Mouse (Mus musculus) hindbrain, embryonic 14.5 days (tissue): ENCODE results near the gene Ctps2. TPM values are rescaled to one million over a fixed set of nuclear protein-coding genes. Genes with fewer than 3 reads are reported as not detected.

Source experiments
- ATAC-seq: fragments of 200-750 bp; cut with Nextera tagmentation; 2 replicates; pipeline ENCODE4 v1.8.0; 2017; ENCODE audit warnings: moderate number of reproducible peaks, mild to moderate bottlenecking, moderate TSS enrichment, moderate library complexity; ENCODE audit not compliant: low FRiP score
- DNase-seq: peaks from one replicate; pipeline ENCODE4 v3.0.0-alpha.2; 2015; ENCODE audit warnings: low spot score
- H3K27ac ChIP-seq: fragments of 300-500 bp; sonication (generic); 2 replicates; pipeline ENCODE4 v1.5.1; 2014; ENCODE audit warnings: mild to moderate bottlenecking, moderate library complexity
- H3K27me3 ChIP-seq: fragments of 300-500 bp; sonication (generic); 2 replicates; pipeline ENCODE4 v1.6.1; 2014; ENCODE audit warnings: mild to moderate bottlenecking, low read length, mixed read lengths; ENCODE audit not compliant: control insufficient read depth, insufficient read depth
- H3K36me3 ChIP-seq: fragments of 300-500 bp; sonication (generic); replicated peaks from 2 replicates; pipeline ENCODE4 v1.6.1; 2014; ENCODE audit not compliant: control insufficient read depth, insufficient read depth
- H3K4me1 ChIP-seq: fragments of 300-500 bp; sonication (generic); replicated peaks from 2 replicates; pipeline ENCODE4 v1.6.1; 2014; ENCODE audit warnings: antibody characterized with exemption, low read length, mixed read lengths; ENCODE audit not compliant: control insufficient read depth, insufficient read depth
- H3K4me2 ChIP-seq: fragments of 300-500 bp; sonication (generic); replicated peaks from 2 replicates; pipeline ENCODE4 v1.6.1; 2014; ENCODE audit warnings: mild to moderate bottlenecking, moderate library complexity
- H3K4me3 ChIP-seq: fragments of 300-500 bp; sonication (generic); replicated peaks from 2 replicates; pipeline ENCODE4 v1.5.1; 2014; ENCODE audit warnings: mild to moderate bottlenecking, low read length
- H3K9ac ChIP-seq: fragments of 300-500 bp; sonication (generic); 2 replicates; pipeline ENCODE4 v1.6.1; 2014
- H3K9me3 ChIP-seq: fragments of 300-500 bp; sonication (generic); 2 replicates; pipeline ENCODE4 v1.6.1; 2016; ENCODE audit warnings: low read length; ENCODE audit not compliant: control insufficient read depth
- WGBS: fragments of 180-500 bp; shearing (Covaris S2); extraction: QIAGEN DNeasy Blood & Tissue Kit; methylation state at CpG from one replicate; pipeline ENCODE4 v1.1.7; 2014; 5-methylcytosine and 5-hydroxymethylcytosine counted together
- polyA plus RNA-seq: library from polyadenylated mRNA; unstranded; fragments of >200 nt; fragmentation: Nextera tagmentation; extraction: Ambion mirVana; gene quantifications from 2 replicates; pipeline ENCODE4 v1.2.1, GENCODE M21; 2014

Gene Ctps2
- polyA plus RNA-seq, 1 experiment from 2014 or later = 97.1 TPM

DNA sequence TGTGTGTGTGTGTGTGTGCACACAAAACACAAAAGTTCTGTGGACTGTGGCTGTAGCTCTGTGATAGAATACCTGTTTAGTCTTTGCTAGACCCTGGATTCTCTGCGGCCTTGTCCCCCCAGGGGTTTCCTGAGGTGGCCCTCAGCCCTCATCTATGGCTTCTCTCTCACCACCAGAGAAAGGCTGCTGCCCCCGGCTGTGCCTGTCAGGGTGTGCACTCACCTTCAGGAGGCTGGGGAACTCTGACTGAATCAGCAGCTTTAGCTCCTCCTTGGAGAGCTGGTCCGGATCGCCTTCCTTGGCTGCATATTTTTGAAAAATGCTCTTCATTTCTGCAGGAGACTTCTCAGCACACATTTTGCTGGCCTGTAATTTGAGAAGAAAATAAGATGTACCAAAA, 62.8 kb downstream of the Ctps2 start:
- Histone ChIP-seq H3K4me1 (no peaks in the 10 kb centered on the region), H3K9me3 (no peaks in the 10 kb centered on the region), H3K4me3 (no peak overlapping the region), H3K27me3 (peaks cover 18% of the 10 kb centered on the region; the same call in 1 of the 2 replicates), H3K9ac (no peak overlapping the region), H3K4me2 (no peak overlapping the region), H3K27ac (no peak overlapping the region), H3K36me3 (no peaks in the 10 kb centered on the region)
- DNase-seq (no peak), ATAC-seq (no peak)
- WGBS = 46% methylated on average over 4 of the region's 4 CpGs

DNA sequence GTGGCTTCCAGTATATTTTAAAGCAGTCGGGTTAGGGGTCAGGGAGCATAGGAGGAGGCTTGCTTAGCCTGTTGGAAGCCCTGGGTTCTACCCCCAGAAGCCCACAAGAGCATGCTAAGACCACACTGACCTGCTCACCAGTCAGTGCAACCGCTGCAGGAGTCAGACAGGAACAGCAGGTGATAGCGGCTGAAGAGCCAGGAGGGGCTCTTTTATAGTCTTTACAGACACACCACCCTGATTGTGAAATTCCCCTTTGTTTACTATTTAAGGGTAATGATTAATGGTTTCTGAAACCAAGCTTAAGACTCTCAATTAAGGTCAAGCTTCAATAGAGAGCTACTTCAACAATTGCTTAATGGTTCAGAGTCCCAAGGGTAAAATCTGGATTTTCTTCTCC, 63.3 kb downstream of the Ctps2 start, which contains the start of gene S100g:
S100g (minus strand) TSS at position 217 of the 400 bp plus-strand sequence.
- H3K9ac ChIP-seq = no peak within 1 kb of the TSS
- ATAC-seq (no peak), DNase-seq (no peak)
- H3K36me3 ChIP-seq = no peaks in the 10 kb centered on the region
- no peak within 1 kb of the TSS for H3K4me2 ChIP-seq
- H3K4me1 ChIP-seq = no peaks in the 10 kb centered on the region
- no peak within 1 kb of the TSS for H3K27ac ChIP-seq
- no peak within 1 kb of the TSS for H3K4me3 ChIP-seq
- peaks cover 18% of the 10 kb centered on the region; the same call in 1 of the 2 replicates for H3K27me3 ChIP-seq
- H3K9me3 ChIP-seq = no peaks in the 10 kb centered on the region
- 34% methylated on average over 3 of the region's 3 CpGs for WGBS

DNA sequence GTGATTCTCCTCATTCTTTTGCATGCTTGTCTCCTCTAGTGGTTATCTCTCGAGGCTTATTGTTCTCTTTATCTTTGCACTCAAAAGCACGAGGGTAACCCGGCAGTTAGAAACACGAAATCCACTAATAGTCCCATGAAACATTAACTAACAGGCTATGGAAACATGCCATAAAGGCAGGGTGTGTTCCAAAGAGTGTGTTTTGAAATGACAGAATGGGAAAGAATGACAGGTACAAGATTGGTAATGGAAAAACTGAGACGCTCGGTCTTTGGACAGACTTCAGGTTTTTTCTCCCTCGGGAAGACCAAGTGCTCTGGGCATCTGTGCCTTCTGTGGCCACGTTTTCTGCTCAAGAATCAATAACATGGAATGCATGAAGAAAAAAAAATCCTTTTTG, 66.4 kb downstream of the Ctps2 start:
- H3K27ac ChIP-seq = no peak overlapping the region
- no peak for ATAC-seq
- H3K4me1 ChIP-seq = no peaks in the 10 kb centered on the region
- no peak overlapping the region for H3K9ac ChIP-seq
- 69% methylated on average over 8 of the region's 8 CpGs for WGBS
- no peak for DNase-seq
- no peak overlapping the region for H3K4me3 ChIP-seq
- no peak overlapping the region for H3K4me2 ChIP-seq
- no peaks in the 10 kb centered on the region for H3K36me3 ChIP-seq
- H3K9me3 ChIP-seq = no peaks in the 10 kb centered on the region
- H3K27me3 ChIP-seq = 0 out of 2 replicates have a peak, but pooled peaks cover 18% of the 10 kb centered on the region

DNA sequence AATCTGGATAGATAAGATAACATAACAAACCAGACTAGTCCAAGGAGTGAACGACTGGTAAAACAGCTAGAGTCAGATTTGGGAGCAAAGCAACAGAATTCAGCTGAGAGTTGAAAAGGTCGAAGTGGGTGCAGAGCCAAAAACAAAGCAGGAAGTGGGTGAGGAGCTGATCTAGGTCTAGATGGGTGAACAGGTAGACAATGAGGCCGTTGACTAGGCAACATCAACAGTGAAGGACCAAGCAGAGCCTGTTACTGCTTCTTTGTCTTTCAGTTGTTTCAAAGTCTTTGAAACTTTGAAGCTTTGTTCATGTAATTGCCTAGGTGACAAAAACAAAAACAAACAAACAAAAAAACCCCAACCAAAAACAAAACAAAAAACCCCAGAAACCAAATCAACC, 75.2 kb downstream of the Ctps2 start:
- H3K36me3 ChIP-seq = peaks cover 5% of the 10 kb centered on the region; the same call in 1 of the 2 replicates
- 0 out of 2 replicates have a peak, but pooled peaks cover 3% of the 10 kb centered on the region for H3K27me3 ChIP-seq
- H3K9ac ChIP-seq = no peak overlapping the region
- H3K4me3 ChIP-seq = no peak overlapping the region
- no peak overlapping the region for H3K4me2 ChIP-seq
- 85% methylated on average over 3 of the region's 3 CpGs for WGBS
- DNase-seq (no peak), ATAC-seq (no peak)
- no peaks in the 10 kb centered on the region for H3K4me1 ChIP-seq
- H3K9me3 ChIP-seq = no peaks in the 10 kb centered on the region
- H3K27ac ChIP-seq = no peak overlapping the region

DNA sequence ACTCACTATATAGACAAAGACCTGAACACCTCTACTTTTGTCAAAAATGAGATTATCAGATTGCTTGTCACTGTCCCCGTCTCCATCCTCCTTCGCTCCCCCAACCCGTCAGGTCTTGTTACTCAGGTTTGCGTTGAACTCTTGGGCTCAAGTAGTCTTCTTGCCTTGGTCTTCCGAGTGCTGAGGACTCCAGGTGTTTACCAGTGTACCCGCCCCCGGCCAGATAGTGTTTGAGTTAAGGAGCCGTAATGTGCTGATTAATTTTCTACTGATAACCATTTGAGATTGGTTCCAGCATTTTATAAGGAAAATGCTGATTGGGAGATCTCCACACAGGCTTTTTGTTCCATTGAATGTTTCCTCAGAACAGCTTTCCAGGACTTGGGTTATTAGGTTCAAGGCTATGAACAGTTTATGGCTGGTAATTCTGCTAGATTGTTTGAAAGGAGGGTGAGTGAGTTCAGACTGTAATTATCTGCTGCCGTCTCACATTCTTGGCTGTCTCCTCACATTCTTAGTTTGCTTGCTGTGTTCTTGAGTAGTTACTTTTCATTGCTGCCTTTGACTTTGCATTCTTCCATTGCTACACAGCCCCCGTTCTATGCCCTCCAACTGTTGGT, 85.9 kb downstream of the Ctps2 start:
- no peak for ATAC-seq
- H3K4me1 ChIP-seq = no peaks in the 10 kb centered on the region
- DNase-seq = no peak
- H3K9me3 ChIP-seq = no peaks in the 10 kb centered on the region
- no peak overlapping the region for H3K27ac ChIP-seq
- no peaks in the 10 kb centered on the region for H3K27me3 ChIP-seq
- no peaks in the 10 kb centered on the region for H3K36me3 ChIP-seq
- H3K4me2 ChIP-seq = no peak overlapping the region
- 94% methylated on average over 10 of the region's 10 CpGs for WGBS
- no peak overlapping the region for H3K4me3 ChIP-seq
- H3K9ac ChIP-seq = no peak overlapping the region

DNA sequence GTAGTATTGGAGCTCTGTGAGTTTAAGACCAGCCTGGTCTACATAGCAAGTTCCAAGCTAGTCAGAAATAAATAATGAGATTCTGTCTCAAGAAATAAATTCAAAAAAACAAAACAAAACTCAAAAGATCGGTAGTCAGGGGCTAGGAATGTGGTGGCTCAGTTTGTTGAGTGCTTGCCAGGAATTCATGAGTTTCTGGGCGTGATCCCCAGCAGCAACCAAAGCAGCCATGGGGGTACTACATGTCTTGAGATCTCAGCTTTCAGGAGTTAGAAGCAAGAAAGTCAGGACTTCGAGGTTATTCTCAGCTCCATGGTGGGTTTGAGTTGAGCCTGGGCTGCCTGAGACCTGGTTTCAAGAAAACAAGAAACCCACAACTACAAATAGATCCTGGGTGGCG, 90.4 kb downstream of the Ctps2 start:
- no peak for DNase-seq
- Histone ChIP-seq H3K4me3 (no peak overlapping the region), H3K27me3 (peaks cover 5% of the 10 kb centered on the region; the same call in 1 of the 2 replicates), H3K4me1 (no peaks in the 10 kb centered on the region), H3K9me3 (no peaks in the 10 kb centered on the region), H3K9ac (no peak overlapping the region), H3K4me2 (no peak overlapping the region), H3K27ac (no peak overlapping the region), H3K36me3 (no peaks in the 10 kb centered on the region)
- 80% methylated on average over 4 of the region's 4 CpGs for WGBS
- no peak for ATAC-seq

DNA sequence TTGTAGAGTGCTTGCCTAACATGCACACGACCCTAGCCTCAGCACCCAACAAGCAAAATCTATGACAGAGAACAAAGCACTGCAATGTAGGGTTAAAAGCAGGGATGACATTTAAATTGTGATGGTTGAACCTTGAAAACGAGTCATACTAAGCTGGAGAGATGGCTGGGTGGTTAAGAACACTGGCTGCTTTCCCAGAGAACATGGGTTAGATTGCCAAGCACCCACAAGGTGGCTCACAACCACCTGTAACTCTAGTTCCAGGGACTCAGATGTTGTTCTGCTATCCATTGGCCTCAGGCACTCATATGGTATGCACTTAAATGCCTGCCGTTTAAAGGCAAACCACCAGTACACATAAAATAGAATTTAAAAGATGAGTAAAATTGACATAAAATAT, 91.1 kb downstream of the Ctps2 start:
- no peak for DNase-seq
- Histone ChIP-seq H3K9ac (no peak overlapping the region), H3K27me3 (peaks cover 5% of the 10 kb centered on the region; the same call in 1 of the 2 replicates), H3K27ac (no peak overlapping the region), H3K4me2 (no peak overlapping the region), H3K36me3 (peaks cover 6% of the 10 kb centered on the region; the same call in 1 of the 2 replicates), H3K4me3 (no peak overlapping the region), H3K4me1 (no peaks in the 10 kb centered on the region), H3K9me3 (no peaks in the 10 kb centered on the region)
- no peak for ATAC-seq
- whole genome bisulfite sequencing = 80% methylated on average over 3 of the region's 3 CpGs

DNA sequence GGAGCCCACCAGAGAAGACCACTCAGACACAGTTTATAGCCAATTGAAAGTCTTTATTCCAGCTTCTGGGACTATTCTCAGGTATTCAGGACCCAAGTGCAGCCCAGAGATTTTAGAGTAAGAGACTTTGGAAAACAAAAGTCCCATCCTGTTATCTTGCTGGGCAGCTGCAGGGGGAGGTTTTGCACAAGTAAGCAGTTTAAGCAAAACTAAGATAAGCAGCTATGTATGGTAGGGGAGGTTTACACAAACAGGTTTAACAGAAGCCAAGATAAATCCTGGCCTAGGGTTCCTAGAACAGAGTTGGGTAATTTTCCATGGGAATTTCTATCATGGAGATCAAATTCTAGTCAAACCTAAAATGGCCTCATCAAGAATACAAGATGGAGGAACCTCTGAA, 126.8 kb downstream of the Ctps2 start:
- no peak overlapping the region for H3K9ac ChIP-seq
- no peak for ATAC-seq
- no peaks in the 10 kb centered on the region; the same call in 1 of the 2 replicates for H3K27me3 ChIP-seq
- DNase-seq = no peak
- no peak overlapping the region for H3K4me2 ChIP-seq
- no peaks in the 10 kb centered on the region for H3K4me1 ChIP-seq
- no peaks in the 10 kb centered on the region; the same call in 1 of the 2 replicates for H3K36me3 ChIP-seq
- no peak overlapping the region for H3K4me3 ChIP-seq
- H3K27ac ChIP-seq = no peak overlapping the region
- no peaks in the 10 kb centered on the region for H3K9me3 ChIP-seq

DNA sequence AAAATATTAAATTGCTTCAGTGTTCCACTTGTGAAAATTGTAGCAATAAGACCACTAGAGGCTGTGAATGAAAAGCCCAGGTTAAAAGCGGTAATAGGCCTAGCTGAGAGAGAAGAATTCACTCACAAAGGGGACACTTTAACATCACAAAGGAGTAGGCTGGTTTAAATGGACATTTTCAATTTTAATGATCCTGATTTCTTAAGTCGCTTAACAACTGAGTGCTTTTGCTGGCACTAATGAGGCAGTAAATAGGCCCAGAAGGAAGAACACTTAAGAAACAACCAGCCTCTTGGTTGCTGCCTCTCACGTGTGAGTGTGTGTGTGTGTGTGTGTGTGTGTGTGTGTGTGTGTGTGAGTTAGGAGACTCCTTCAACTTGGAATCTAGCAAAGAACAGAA, 137.7 kb downstream of the Ctps2 start:
- no peaks in the 10 kb centered on the region for H3K4me1 ChIP-seq
- H3K27me3 ChIP-seq = peaks cover 5% of the 10 kb centered on the region; the same call in 1 of the 2 replicates
- H3K36me3 ChIP-seq = no peaks in the 10 kb centered on the region
- H3K27ac ChIP-seq = no peak overlapping the region
- no peak overlapping the region for H3K4me3 ChIP-seq
- H3K4me2 ChIP-seq = no peak overlapping the region
- 49% methylated on average over 3 of the region's 3 CpGs for WGBS
- no peak overlapping the region for H3K9ac ChIP-seq
- DNase-seq (no peak), ATAC-seq (no peak)
- H3K9me3 ChIP-seq = no peaks in the 10 kb centered on the region

DNA sequence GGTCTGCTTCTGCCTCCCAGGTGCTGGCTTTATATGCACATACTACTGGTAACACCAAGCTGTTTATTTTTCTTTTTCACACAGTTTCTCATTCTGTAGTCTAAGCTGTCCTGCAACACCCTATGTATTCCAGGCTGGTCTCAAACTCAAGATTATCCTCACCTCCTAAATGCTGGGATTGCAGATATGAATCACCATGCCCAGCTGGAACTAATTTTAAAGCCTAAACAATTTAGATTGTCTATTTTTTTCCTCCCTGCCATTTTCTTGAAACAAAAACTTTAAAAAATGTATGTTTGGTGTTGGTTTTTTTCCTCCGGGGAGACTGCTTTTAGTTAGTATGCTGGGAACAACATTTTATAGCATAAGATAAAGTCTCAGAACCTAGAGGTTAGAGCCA, 141.7 kb downstream of the Ctps2 start:
- DNase-seq (no peak), ATAC-seq (no peak)
- no peak overlapping the region for H3K27ac ChIP-seq
- 92% methylated on average over 1 of the region's 1 CpGs for WGBS
- H3K27me3 ChIP-seq = peaks cover 10% of the 10 kb centered on the region; the same call in 1 of the 2 replicates
- no peaks in the 10 kb centered on the region for H3K36me3 ChIP-seq
- no peak overlapping the region for H3K4me2 ChIP-seq
- no peaks in the 10 kb centered on the region for H3K9me3 ChIP-seq
- no peak overlapping the region for H3K9ac ChIP-seq
- H3K4me1 ChIP-seq = no peaks in the 10 kb centered on the region
- H3K4me3 ChIP-seq = no peak overlapping the region
